Mouse (Mus musculus) testis, adult 2 months (tissue): ENCODE results near the gene Gm6217.

Experiments
- CTCF ChIP-seq: fragments of 200-500 bp; IDR thresholded peaks from 2 replicates; pipeline ENCODE4 v1.5.1; 2012; ENCODE audit warnings: low read depth, mild to moderate bottlenecking, inconsistent platforms, low read length, moderate library complexity; ENCODE audit not compliant: control insufficient read depth, insufficient read depth, insufficient replicate concordance
- POLR2A ChIP-seq: fragments of 200-500 bp; IDR thresholded peaks from 2 replicates; pipeline ENCODE4 v1.6.1; 2012; ENCODE audit warnings: low read depth, mild to moderate bottlenecking, inconsistent platforms, low read length, moderate library complexity; ENCODE audit not compliant: control insufficient read depth

GRCm38 (mm10) chr1:82973244-82973643, 42.0 kb upstream of the Gm6217 start:
- no peak for TF ChIP-seq CTCF
- no peak for TF ChIP-seq POLR2A
